Mouse (Mus musculus): ENCODE results near the gene Pigv.

DNA sequence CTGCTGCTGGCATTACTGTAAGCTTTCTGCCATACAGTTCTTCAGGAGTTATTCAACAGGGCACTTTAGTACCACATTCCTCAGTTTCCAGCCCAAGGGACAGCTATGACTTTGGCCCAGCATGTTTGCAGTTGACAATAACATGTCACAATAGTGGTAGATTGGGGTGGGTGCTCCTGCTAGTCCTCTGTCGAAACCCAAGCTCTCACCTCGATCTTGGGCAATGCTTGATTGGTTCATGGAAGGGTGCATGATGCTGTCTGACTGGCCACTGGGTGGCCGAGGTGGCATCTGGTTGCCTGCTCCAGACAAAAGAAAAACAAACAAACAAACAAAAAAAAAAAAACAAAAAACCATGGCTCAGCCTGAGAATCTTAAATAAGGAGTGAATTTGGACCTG is 22.9 kb upstream of the Pigv start:
- TF ChIP-seq NRF1 (IDR thresholded peaks at IDR 0.05; ENCODE audit: low read depth, low read length): no peak
- TF ChIP-seq MEF2A (IDR thresholded peaks at IDR 0.05; ENCODE audit: borderline replicate concordance, low read depth, low read length): no peak
- no peak for TF ChIP-seq ZC3H11A (IDR thresholded peaks at IDR 0.05; ENCODE audit: low read depth, low read length)
- TF ChIP-seq EP300 (IDR thresholded peaks at IDR 0.05; ENCODE audit: low read length): no peak
- no peak for TF ChIP-seq CTCF (conservative IDR thresholded peaks at IDR 0.05 in 1 of 2, IDR thresholded peaks at IDR 0.05 in 1 of 2; ENCODE audit: low read depth in 2 of 2, low read length in 2 of 2)
- TF ChIP-seq ETS1 (conservative IDR thresholded peaks at IDR 0.05; ENCODE audit: low read depth, low read length): no peak
- no peak for TF ChIP-seq NELFE (IDR thresholded peaks at IDR 0.05; ENCODE audit: low read depth, low read length)

Data from CH12.LX (cell line).